Mouse (Mus musculus): ENCODE data around the gene Ssxa1. TPM values are rescaled to one million over a fixed set of nuclear protein-coding genes. Genes with fewer than 3 reads are reported as not detected.

Ssxa1 gene
- polyA plus RNA-seq, 1 experiment from 2014 or later, result not detected

Other genes with a start within 250 kb of the Ssxa1 start
- 32.3 and 33.8 TPM in 2 replicates for gene Timp1, start 245.7 kb upstream of the Ssxa1 start, polyA plus RNA-seq (2014; fragmentation: Nextera tagmentation; extraction: Ambion mirVana)
- 0.08 and 0.38 TPM in 2 replicates for gene Syn1, start 194.8 kb upstream of the Ssxa1 start, polyA plus RNA-seq (2014; fragmentation: Nextera tagmentation; extraction: Ambion mirVana)
- 2.5 and 4.3 TPM in 2 replicates for gene Cfp, start 184.3 kb upstream of the Ssxa1 start, polyA plus RNA-seq (2014; fragmentation: Nextera tagmentation; extraction: Ambion mirVana)
- 5.3 and 7.1 TPM in 2 replicates for gene Elk1, start 165.2 kb upstream of the Ssxa1 start, polyA plus RNA-seq (2014; fragmentation: Nextera tagmentation; extraction: Ambion mirVana)
- 51.1 and 52.6 TPM in 2 replicates for gene Uxt, start 153.8 kb upstream of the Ssxa1 start, polyA plus RNA-seq (2014; fragmentation: Nextera tagmentation; extraction: Ambion mirVana)
- gene Zfp182, start 53.5 kb upstream of the Ssxa1 start, polyA plus RNA-seq (2014; fragmentation: Nextera tagmentation; extraction: Ambion mirVana), result 4.0 and 4.8 TPM in 2 replicates
- gene Spaca5, start 47.4 kb upstream of the Ssxa1 start, polyA plus RNA-seq (2014; fragmentation: Nextera tagmentation; extraction: Ambion mirVana), result not detected in 2 replicates
- 0.92 and 1.1 TPM in 2 replicates for gene Zfp300, start 26.3 kb upstream of the Ssxa1 start, polyA plus RNA-seq (2014; fragmentation: Nextera tagmentation; extraction: Ambion mirVana)
- not detected in 2 replicates for gene Gm21876, start 59.8 kb downstream of the Ssxa1 start, polyA plus RNA-seq (2014; fragmentation: Nextera tagmentation; extraction: Ambion mirVana)